Mouse (Mus musculus): ENCODE measurements around the gene Cdpf1.

The Cdpf1 gene

GRCm38 (mm10) chr15:85766677-85767076, 44.8 kb downstream of the Cdpf1 start:
- DNase-seq (ENCODE audit: low read depth, low spot score): no peak

- no peak for DNase-seq (ENCODE audit: low read depth, low spot score)
These were observed 46.5 kb downstream of the Cdpf1 start for GRCm38 (mm10) chr15:85765022-85765421.

GRCm38 (mm10) chr15:85762761-85763160, 48.7 kb downstream of the Cdpf1 start:
- DNase-seq (ENCODE audit: low read depth, low spot score): no peak

DNA sequence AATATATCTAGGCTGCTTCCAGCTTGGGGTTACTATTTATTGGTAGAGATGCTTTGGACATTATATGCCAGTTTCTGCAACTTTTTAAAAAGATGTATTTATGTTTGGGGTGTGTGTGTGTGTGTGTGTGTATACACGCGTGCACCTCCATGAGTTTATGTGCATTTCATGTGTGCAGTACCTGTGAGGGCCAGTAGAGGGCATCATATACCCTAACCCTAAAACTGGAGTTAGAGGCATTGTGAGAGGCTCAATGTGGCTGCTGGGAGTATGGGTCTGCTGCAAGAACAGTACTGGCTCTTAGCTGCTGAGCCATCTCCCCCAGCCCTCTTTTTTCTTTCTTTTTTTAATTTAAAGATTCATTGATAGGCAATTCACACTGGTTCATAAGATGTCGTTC, 53.7 kb downstream of the Cdpf1 start:
- DNase-seq (ENCODE audit: low read depth, low spot score): no peak

Measured in embryo, embryonic 11.5 days (tissue).